Mouse (Mus musculus) embryonic facial prominence, embryonic 12.5 days (tissue): Measurements from ENCODE around the gene Cilp2. TPM values are rescaled to one million over a fixed set of nuclear protein-coding genes. Genes with fewer than 3 reads are reported as not detected.

Experiments used
- ATAC-seq: fragments of 200-750 bp; cut with Nextera tagmentation; 2 replicates; pipeline ENCODE4 v1.8.0; 2017; ENCODE audit not compliant: insufficient number of reproducible peaks, insufficient read depth, low FRiP score, low TSS enrichment
- H3K27ac ChIP-seq: fragments of 300-500 bp; sonication (generic); 2 replicates; pipeline ENCODE4 v1.5.1; 2016; ENCODE audit warnings: mild to moderate bottlenecking
- H3K27me3 ChIP-seq: fragments of 300-500 bp; sonication (generic); 2 replicates; pipeline ENCODE4 v1.6.1; 2016; ENCODE audit warnings: mild to moderate bottlenecking, moderate library complexity
- H3K36me3 ChIP-seq: fragments of 300-500 bp; sonication (generic); 2 replicates; pipeline ENCODE4 v1.6.1; 2016; ENCODE audit warnings: mild to moderate bottlenecking
- H3K4me1 ChIP-seq: fragments of 300-500 bp; sonication (generic); 2 replicates; pipeline ENCODE4 v1.6.1; 2016
- H3K4me2 ChIP-seq: fragments of 300-500 bp; sonication (generic); replicated peaks from 2 replicates; pipeline ENCODE4 v1.6.1; 2016; ENCODE audit warnings: mild to moderate bottlenecking, moderate library complexity
- H3K4me3 ChIP-seq: fragments of 300-500 bp; sonication (generic); 2 replicates; pipeline ENCODE4 v1.5.1; 2016; ENCODE audit warnings: mild to moderate bottlenecking
- H3K9ac ChIP-seq: fragments of 300-500 bp; sonication (generic); 2 replicates; pipeline ENCODE4 v1.6.1; 2016; ENCODE audit warnings: mild to moderate bottlenecking, moderate library complexity
- H3K9me3 ChIP-seq: fragments of 300-500 bp; sonication (generic); 2 replicates; pipeline ENCODE4 v1.6.1; 2016; ENCODE audit warnings: mild to moderate bottlenecking, moderate library complexity
- WGBS: fragments of 180-500 bp; shearing (Covaris S2); methylation state at CpG from one replicate; pipeline ENCODE4 v1.1.7; 2016; 5-methylcytosine and 5-hydroxymethylcytosine counted together
- polyA plus RNA-seq: library from polyadenylated mRNA; unstranded; fragments of >200 nt; fragmentation: Nextera tagmentation; extraction: Ambion mirVana; gene quantifications from 2 replicates; pipeline ENCODE4 v1.2.1, GENCODE M21; 2016

The Cilp2 gene
- polyA plus RNA-seq, 1 experiment from 2014 or later, result 1.2 TPM

- 19% methylated on average over 79 of the region's 79 CpGs for WGBS
- no peaks in the 10 kb centered on the region for H3K9me3 ChIP-seq
- H3K9ac ChIP-seq, result no peak overlapping the region
Observed at GRCm38 (mm10) chr8:69881261-69881865, 6.1 kb downstream of the Cilp2 start.

GRCm38 (mm10) chr8:69880841-69881240, 6.6 kb downstream of the Cilp2 start:
- no peak overlapping the region for H3K27ac ChIP-seq
- H3K4me1 ChIP-seq, result peaks cover 14% of the 10 kb centered on the region; the same call in 1 of the 2 replicates
- H3K36me3 ChIP-seq, result no peaks in the 10 kb centered on the region
- H3K27me3 ChIP-seq, result peaks cover 97% of the 10 kb centered on the region
- H3K4me2 ChIP-seq, result peak overlapping the region; percentile 45
- WGBS, result 13% methylated on average over 37 of the region's 37 CpGs
- H3K9ac ChIP-seq, result no peak overlapping the region
- ATAC-seq, result no peak
- peak overlapping the region; percentile 39 for H3K4me3 ChIP-seq
- no peaks in the 10 kb centered on the region for H3K9me3 ChIP-seq

More at GRCm38 (mm10) chr8:69881261-69881865, 6.1 kb downstream of the Cilp2 start:
- H3K27me3 ChIP-seq, result peaks cover 97% of the 10 kb centered on the region
- peak overlapping the region; percentile 45 for H3K4me2 ChIP-seq
- H3K4me1 ChIP-seq, result peaks cover 15% of the 10 kb centered on the region; the same call in 1 of the 2 replicates
- peak overlapping the region; percentile 39 for H3K4me3 ChIP-seq
- ATAC-seq, result no peak
- no peaks in the 10 kb centered on the region for H3K36me3 ChIP-seq
- H3K27ac ChIP-seq, result no peak overlapping the region

- Histone ChIP-seq H3K9me3 (no peaks in the 10 kb centered on the region), H3K4me1 (peaks cover 12% of the 10 kb centered on the region; the same call in 1 of the 2 replicates), H3K36me3 (no peaks in the 10 kb centered on the region), H3K27me3 (peaks cover 90% of the 10 kb centered on the region), H3K4me2 (no peak overlapping the region), H3K4me3 (no peak overlapping the region), H3K27ac (no peak overlapping the region), H3K9ac (no peak overlapping the region)
- no peak for ATAC-seq
- 49% methylated on average over 8 of the region's 8 CpGs for WGBS
Observed at GRCm38 (mm10) chr8:69879678-69880077, 7.8 kb downstream of the Cilp2 start.

- H3K27ac ChIP-seq, result no peak overlapping the region
- no peak overlapping the region for H3K9ac ChIP-seq
- H3K36me3 ChIP-seq, result no peaks in the 10 kb centered on the region
- H3K9me3 ChIP-seq, result no peaks in the 10 kb centered on the region
- no peak overlapping the region for H3K4me2 ChIP-seq
- 50% methylated on average over 3 of the region's 3 CpGs for WGBS
- peaks cover 12% of the 10 kb centered on the region; the same call in 1 of the 2 replicates for H3K4me1 ChIP-seq
- no peak for ATAC-seq
- H3K4me3 ChIP-seq, result no peak overlapping the region
- H3K27me3 ChIP-seq, result peaks cover 73% of the 10 kb centered on the region
Observed at GRCm38 (mm10) chr8:69877992-69878391, 9.5 kb downstream of the Cilp2 start.

- Histone ChIP-seq H3K4me3 (no peak overlapping the region), H3K4me2 (no peak overlapping the region), H3K9ac (no peak overlapping the region), H3K36me3 (no peaks in the 10 kb centered on the region), H3K9me3 (no peaks in the 10 kb centered on the region), H3K27ac (no peak overlapping the region), H3K27me3 (peaks cover 67% of the 10 kb centered on the region), H3K4me1 (peaks cover 12% of the 10 kb centered on the region; the same call in 1 of the 2 replicates)
- 83% methylated on average over 4 of the region's 4 CpGs for WGBS
- ATAC-seq, result no peak
Observed at GRCm38 (mm10) chr8:69877396-69877795, 10.1 kb downstream of the Cilp2 start.

- H3K27ac ChIP-seq, result no peak overlapping the region
- H3K9me3 ChIP-seq, result no peaks in the 10 kb centered on the region
- H3K27me3 ChIP-seq, result peaks cover 63% of the 10 kb centered on the region
- ATAC-seq, result no peak
- no peak overlapping the region for H3K9ac ChIP-seq
- H3K4me1 ChIP-seq, result peaks cover 12% of the 10 kb centered on the region; the same call in 1 of the 2 replicates
- no peak overlapping the region for H3K4me3 ChIP-seq
- 72% methylated on average over 10 of the region's 10 CpGs for WGBS
- H3K4me2 ChIP-seq, result no peak overlapping the region
- no peaks in the 10 kb centered on the region for H3K36me3 ChIP-seq
Observed at GRCm38 (mm10) chr8:69876967-69877366, 10.5 kb downstream of the Cilp2 start.

GRCm38 (mm10) chr8:69876097-69876496, 11.4 kb downstream of the Cilp2 start:
- WGBS, result 32% methylated on average over 10 of the region's 10 CpGs
- Histone ChIP-seq H3K4me2 (no peak overlapping the region), H3K4me1 (peaks cover 5% of the 10 kb centered on the region; the same call in 1 of the 2 replicates), H3K27ac (no peak overlapping the region), H3K27me3 (peaks cover 54% of the 10 kb centered on the region), H3K4me3 (no peak overlapping the region), H3K36me3 (no peaks in the 10 kb centered on the region), H3K9ac (0 out of 2 replicates have a peak overlapping the region, but pooled peaks have one; percentile 15), H3K9me3 (no peaks in the 10 kb centered on the region)
- no peak for ATAC-seq

- peaks cover 40% of the 10 kb centered on the region for H3K27me3 ChIP-seq
- no peak for ATAC-seq
- no peak overlapping the region for H3K27ac ChIP-seq
- H3K9ac ChIP-seq, result no peak overlapping the region
- no peak overlapping the region for H3K4me3 ChIP-seq
- H3K36me3 ChIP-seq, result no peaks in the 10 kb centered on the region
- WGBS, result 77% methylated on average over 13 of the region's 13 CpGs
- no peak overlapping the region for H3K4me2 ChIP-seq
- no peaks in the 10 kb centered on the region for H3K4me1 ChIP-seq
- no peaks in the 10 kb centered on the region for H3K9me3 ChIP-seq
Observed at GRCm38 (mm10) chr8:69874654-69875053, 12.8 kb downstream of the Cilp2 start.

- ATAC-seq, result no peak
- Histone ChIP-seq H3K9me3 (no peaks in the 10 kb centered on the region), H3K4me2 (no peak overlapping the region), H3K36me3 (no peaks in the 10 kb centered on the region), H3K4me3 (no peak overlapping the region), H3K4me1 (no peaks in the 10 kb centered on the region), H3K9ac (no peak overlapping the region), H3K27me3 (peaks cover 35% of the 10 kb centered on the region), H3K27ac (no peak overlapping the region)
- 10% methylated on average over 9 of the region's 9 CpGs for WGBS
Observed at GRCm38 (mm10) chr8:69874155-69874554, 13.3 kb downstream of the Cilp2 start.

GRCm38 (mm10) chr8:69870907-69871306, 16.6 kb downstream of the Cilp2 start:
- Histone ChIP-seq H3K27me3 (0 out of 2 replicates have a peak, but pooled peaks cover 5% of the 10 kb centered on the region), H3K9ac (no peak overlapping the region), H3K9me3 (no peaks in the 10 kb centered on the region), H3K4me3 (no peak overlapping the region), H3K27ac (no peak overlapping the region), H3K4me2 (no peak overlapping the region), H3K36me3 (no peaks in the 10 kb centered on the region), H3K4me1 (no peaks in the 10 kb centered on the region)
- no peak for ATAC-seq
- WGBS, result 78% methylated on average over 6 of the region's 6 CpGs

GRCm38 (mm10) chr8:69870003-69870765, 17.3 kb downstream of the Cilp2 start:
- Histone ChIP-seq H3K27ac (no peak overlapping the region), H3K9ac (no peak overlapping the region), H3K4me2 (no peak overlapping the region), H3K9me3 (no peaks in the 10 kb centered on the region), H3K27me3 (no peaks in the 10 kb centered on the region), H3K4me1 (no peaks in the 10 kb centered on the region), H3K36me3 (no peaks in the 10 kb centered on the region), H3K4me3 (no peak overlapping the region)
- no peak for ATAC-seq
- 79% methylated on average over 11 of the region's 11 CpGs for WGBS
